Mouse (Mus musculus) limb, embryonic 11.5 days (tissue): ENCODE results near the gene Mfsd6. TPM values are rescaled to one million over a fixed set of nuclear protein-coding genes. Genes with fewer than 3 reads are reported as not detected.

ENCODE experiments used
- ATAC-seq: fragments of 200-750 bp; cut with Nextera tagmentation; 2 replicates; pipeline ENCODE4 v1.8.0; 2017; ENCODE audit warnings: low read depth; ENCODE audit not compliant: insufficient number of reproducible peaks, low FRiP score, low TSS enrichment
- DNase-seq: peaks from one replicate; pipeline ENCODE4 v3.0.0-alpha.2; 2015; ENCODE audit warnings: low spot score
- H3K27ac ChIP-seq: fragments of 300-500 bp; sonication (generic); replicated peaks from 2 replicates; pipeline ENCODE4 v1.5.1; 2014; ENCODE audit warnings: low read depth, mild to moderate bottlenecking, low read length
- H3K27me3 ChIP-seq: fragments of 300-500 bp; sonication (generic); 2 replicates; pipeline ENCODE4 v1.6.1; 2014; ENCODE audit warnings: mild to moderate bottlenecking, low read length, mixed read lengths; ENCODE audit not compliant: control insufficient read depth, insufficient read depth
- H3K36me3 ChIP-seq: fragments of 300-500 bp; sonication (generic); 2 replicates; pipeline ENCODE4 v1.6.1; 2014; ENCODE audit warnings: mild to moderate bottlenecking, low read length, moderate library complexity, mixed read lengths; ENCODE audit not compliant: control insufficient read depth, insufficient read depth
- H3K4me1 ChIP-seq: fragments of 300-500 bp; sonication (generic); 2 replicates; pipeline ENCODE4 v1.6.1; 2014; ENCODE audit warnings: low read length, mixed read lengths; ENCODE audit not compliant: control insufficient read depth, insufficient read depth
- H3K4me2 ChIP-seq: fragments of 300-500 bp; sonication (generic); 2 replicates; pipeline ENCODE4 v1.6.1; 2014; ENCODE audit warnings: low read depth, mild to moderate bottlenecking, moderate library complexity; ENCODE audit not compliant: severe bottlenecking
- H3K4me3 ChIP-seq: fragments of 300-500 bp; sonication (generic); 2 replicates; pipeline ENCODE4 v1.5.1; 2014; ENCODE audit warnings: low read depth, low read length
- H3K9ac ChIP-seq: fragments of 300-500 bp; sonication (generic); 2 replicates; pipeline ENCODE4 v1.6.1; 2014; ENCODE audit warnings: mild to moderate bottlenecking, low read length
- H3K9me3 ChIP-seq: fragments of 300-500 bp; sonication (generic); 2 replicates; pipeline ENCODE4 v1.6.1; 2016; ENCODE audit warnings: low read length; ENCODE audit not compliant: control insufficient read depth
- WGBS: fragments of 180-500 bp; shearing (Covaris S2); extraction: QIAGEN DNeasy Blood & Tissue Kit; methylation state at CpG from one replicate; pipeline ENCODE4 v1.1.7; 2014; 5-methylcytosine and 5-hydroxymethylcytosine counted together
- polyA plus RNA-seq: library from polyadenylated mRNA; unstranded; fragments of >200 nt; fragmentation: Nextera tagmentation; extraction: Ambion mirVana; gene quantifications from 2 replicates; pipeline ENCODE4 v1.2.1, GENCODE M21; 2014

The Mfsd6 gene
- polyA plus RNA-seq, 1 experiment from 2014 or later, result 0.61 TPM

GRCm38 (mm10) chr1:52630248-52630936 lies 96.9 kb downstream of the Mfsd6 start, which contains the start of gene Nemp2:
TSS of gene Nemp2 (plus strand) at chr1:52630703.
- Histone ChIP-seq H3K4me3 (peak within 1 kb of the TSS; percentile 80), H3K27me3 (no peaks in the 10 kb centered on the region), H3K4me2 (peak within 1 kb of the TSS; percentile 56; the same call in 1 of the 2 replicates), H3K36me3 (no peaks in the 10 kb centered on the region), H3K9ac (peak within 1 kb of the TSS; percentile 89), H3K9me3 (no peaks in the 10 kb centered on the region), H3K4me1 (no peaks in the 10 kb centered on the region), H3K27ac (peak within 1 kb of the TSS; percentile 84)
- ATAC-seq (peak; percentile 93), DNase-seq (peak; percentile 97)
- under 1% methylated on average over 44 of the region's 44 CpGs for WGBS

DNA sequence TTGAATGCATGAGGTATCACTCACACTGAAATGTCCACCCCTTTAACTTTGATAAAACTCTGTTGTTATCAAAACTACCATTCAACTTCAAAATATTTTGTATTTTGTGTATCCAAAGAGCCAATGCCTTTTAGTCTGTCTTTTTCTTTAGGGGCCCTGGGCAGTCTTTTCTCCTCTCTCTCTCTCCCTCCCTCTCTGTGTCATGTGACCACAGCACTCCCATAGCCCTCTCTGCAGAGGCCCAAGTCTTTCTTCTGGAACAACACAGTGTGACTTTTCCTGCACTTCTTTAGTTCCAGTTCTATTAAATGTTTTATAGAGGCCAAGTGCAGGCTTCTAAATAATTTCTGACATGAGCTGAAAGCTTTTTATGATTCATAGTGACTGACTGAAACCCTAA lies 106.8 kb downstream of the Mfsd6 start:
- ATAC-seq, result no peak
- no peak for DNase-seq
- Histone ChIP-seq H3K9ac (no peak overlapping the region), H3K9me3 (no peaks in the 10 kb centered on the region), H3K36me3 (no peaks in the 10 kb centered on the region), H3K27ac (no peak overlapping the region), H3K4me2 (no peak overlapping the region), H3K27me3 (no peaks in the 10 kb centered on the region), H3K4me3 (no peak overlapping the region), H3K4me1 (no peaks in the 10 kb centered on the region)

- DNase-seq (no peak), ATAC-seq (no peak)
- H3K27ac ChIP-seq, result no peak overlapping the region
- H3K27me3 ChIP-seq, result no peaks in the 10 kb centered on the region
- H3K36me3 ChIP-seq, result no peaks in the 10 kb centered on the region
- no peaks in the 10 kb centered on the region for H3K9me3 ChIP-seq
- 81% methylated on average over 1 of the region's 1 CpGs for WGBS
- no peak overlapping the region for H3K4me3 ChIP-seq
- no peak overlapping the region for H3K4me2 ChIP-seq
- no peaks in the 10 kb centered on the region for H3K4me1 ChIP-seq
- H3K9ac ChIP-seq, result no peak overlapping the region
Measured at GRCm38 (mm10) chr1:52618217-52618616, 109.0 kb downstream of the Mfsd6 start.

- H3K4me2 ChIP-seq, result no peak overlapping the region
- H3K4me3 ChIP-seq, result no peak overlapping the region
- H3K9me3 ChIP-seq, result no peaks in the 10 kb centered on the region
- H3K27ac ChIP-seq, result no peak overlapping the region
- no peaks in the 10 kb centered on the region for H3K4me1 ChIP-seq
- DNase-seq, result no peak
- no peaks in the 10 kb centered on the region for H3K27me3 ChIP-seq
- H3K36me3 ChIP-seq, result no peaks in the 10 kb centered on the region
- H3K9ac ChIP-seq, result no peak overlapping the region
- no peak for ATAC-seq
- 92% methylated on average over 4 of the region's 4 CpGs for WGBS
Measured at GRCm38 (mm10) chr1:52608486-52608885, 118.8 kb downstream of the Mfsd6 start.

DNA sequence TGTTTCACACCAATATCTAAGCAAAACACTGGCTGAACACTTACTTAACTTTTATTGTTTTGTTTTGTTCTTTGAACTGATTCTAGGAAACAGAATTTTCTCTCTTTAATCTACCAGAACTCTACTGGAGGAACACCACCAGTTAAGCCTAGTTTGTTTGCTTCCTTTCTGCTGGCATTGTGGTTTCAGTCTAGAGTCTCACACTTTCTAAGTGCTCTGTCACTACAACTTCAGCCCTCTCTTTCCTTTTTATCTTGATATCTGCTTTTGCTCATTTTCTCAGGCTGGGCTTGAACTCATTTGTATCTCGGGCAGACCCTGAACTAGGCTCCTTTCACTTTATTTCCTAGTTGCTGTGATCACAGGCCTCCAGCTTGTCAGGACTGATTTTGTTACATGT lies 119.6 kb downstream of the Mfsd6 start:
- no peaks in the 10 kb centered on the region for H3K27me3 ChIP-seq
- 86% methylated on average over 1 of the region's 1 CpGs for WGBS

More for the DNA sequence above, 119.6 kb downstream of the Mfsd6 start:
- DNase-seq, result no peak
- H3K4me3 ChIP-seq, result no peak overlapping the region
- no peak overlapping the region for H3K27ac ChIP-seq
- no peak overlapping the region for H3K9ac ChIP-seq
- ATAC-seq, result no peak
- no peaks in the 10 kb centered on the region for H3K9me3 ChIP-seq
- H3K4me1 ChIP-seq, result no peaks in the 10 kb centered on the region
- no peaks in the 10 kb centered on the region for H3K36me3 ChIP-seq
- H3K4me2 ChIP-seq, result no peak overlapping the region

Other genes with a start within 250 kb of the Mfsd6 start
- 8.6 and 10.0 TPM in 2 replicates for gene Nab1, start 226.8 kb downstream of the Mfsd6 start, polyA plus RNA-seq
- 13.3 and 14.2 TPM in 2 replicates for gene Nemp2, start 96.8 kb downstream of the Mfsd6 start, polyA plus RNA-seq
- 16.0 and 18.6 TPM in 2 replicates for gene Inpp1, start 90.2 kb upstream of the Mfsd6 start, polyA plus RNA-seq
- gene Hibch, start 117.5 kb upstream of the Mfsd6 start, polyA plus RNA-seq, result 25.7 and 26.5 TPM in 2 replicates